Mouse (Mus musculus): ENCODE data around the gene A930033H14Rik. TPM values are rescaled to one million over a fixed set of nuclear protein-coding genes. Genes with fewer than 3 reads are reported as not detected.

The A930033H14Rik gene
- total RNA-seq, 2 experiments from 2014 or later, result 2.0 to 2.1 TPM

Other genes with a start within 250 kb of the A930033H14Rik start
- gene Rhobtb1, start 61.7 kb downstream of the A930033H14Rik start, total RNA-seq (2021), result 1 to 10 TPM; 6.0 to 7.3 TPM
- gene Cdk1, start 139.8 kb upstream of the A930033H14Rik start, total RNA-seq (2021), result 1 to 10 TPM; 3.0 to 4.3 TPM
- gene Ank3, start 185.7 kb upstream of the A930033H14Rik start, total RNA-seq (2021), result 10 to 100 TPM; 10.1 to 11.7 TPM

All from adrenal gland, adult 18-20 months (tissue).